Mouse (Mus musculus): ENCODE measurements around the gene Hint2. TPM values are rescaled to one million over a fixed set of nuclear protein-coding genes. Genes with fewer than 3 reads are reported as not detected.

Hint2 gene
- polyA plus RNA-seq, 1 experiment from 2014 or later, result 263 TPM

DNA sequence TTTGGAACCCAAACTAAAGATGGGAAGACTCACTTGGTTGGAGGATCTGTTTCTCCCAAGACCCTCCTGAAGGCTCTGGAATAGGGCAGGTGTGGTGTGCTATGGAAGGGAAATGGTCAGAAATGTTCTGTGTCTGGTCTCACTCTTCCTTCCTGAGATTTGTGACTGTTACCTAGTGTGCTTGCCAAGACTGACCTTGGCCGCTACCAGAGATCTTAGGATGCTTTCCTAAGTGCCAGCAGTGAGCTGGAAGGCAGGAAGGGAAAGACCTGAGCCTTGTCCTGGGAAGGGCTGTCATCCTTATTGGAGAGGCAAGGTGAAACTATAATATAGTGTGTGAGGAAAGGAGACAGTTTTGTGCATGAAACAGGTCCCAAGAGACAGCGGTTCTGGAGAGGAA, 22.5 kb downstream of the Hint2 start:
- no peak for DNase-seq (ENCODE audit: low spot score)
- Histone ChIP-seq H3K4me1 (replicated peaks; ENCODE audit: insufficient read depth, low read length) (peaks cover 13% of the 10 kb centered on the region; the same call in 1 of the 2 replicates), H3K27ac (no peak overlapping the region), H3K4me3 (replicated peaks; ENCODE audit: low read depth, low read length) (no peak overlapping the region), H3K9ac (ENCODE audit: low read depth, low read length) (no peak overlapping the region), H3K27me3 (ENCODE audit: insufficient read depth, low read length) (no peaks in the 10 kb centered on the region), H3K36me3 (ENCODE audit: insufficient read depth, low read length) (no peaks in the 10 kb centered on the region), H3K9me3 (replicated peaks; ENCODE audit: low read length) (no peaks in the 10 kb centered on the region), H3K4me2 (ENCODE audit: low read length) (no peak overlapping the region)
- no peak for ATAC-seq (replicated peaks; ENCODE audit: low FRiP score, low read depth)
- no peak for TF ChIP-seq CTCF (IDR thresholded peaks at IDR 0.05; ENCODE audit: low read depth)
- WGBS, result 94% methylated on average over 2 of the region's 2 CpGs

DNA sequence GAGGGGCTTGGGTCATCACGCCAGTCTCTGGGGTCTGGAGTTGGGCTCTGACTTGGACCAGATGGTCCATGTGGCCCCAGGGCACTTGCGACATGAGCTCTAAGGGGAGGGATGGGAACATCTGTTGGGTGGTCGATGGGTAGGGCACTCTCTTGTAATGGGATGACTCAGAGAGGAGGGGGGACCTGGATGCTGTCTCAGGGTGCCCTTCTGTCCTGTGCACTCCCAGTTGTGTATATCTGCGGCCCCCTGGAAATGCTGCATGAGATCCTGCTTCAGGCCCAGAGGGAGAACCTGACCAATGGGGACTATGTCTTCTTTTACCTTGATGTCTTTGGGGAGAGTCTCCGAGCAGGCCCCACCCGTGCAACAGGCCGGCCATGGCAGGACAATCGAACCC, 23.0 kb downstream of the Hint2 start:
- Histone ChIP-seq H3K27ac (no peak overlapping the region), H3K9me3 (replicated peaks; ENCODE audit: low read length) (no peaks in the 10 kb centered on the region), H3K27me3 (ENCODE audit: insufficient read depth, low read length) (no peaks in the 10 kb centered on the region), H3K4me1 (replicated peaks; ENCODE audit: insufficient read depth, low read length) (peaks cover 13% of the 10 kb centered on the region; the same call in 1 of the 2 replicates), H3K4me2 (ENCODE audit: low read length) (no peak overlapping the region), H3K4me3 (replicated peaks; ENCODE audit: low read depth, low read length) (no peak overlapping the region), H3K9ac (ENCODE audit: low read depth, low read length) (no peak overlapping the region), H3K36me3 (ENCODE audit: insufficient read depth, low read length) (no peaks in the 10 kb centered on the region)
- 83% methylated on average over 8 of the region's 8 CpGs for WGBS
- no peak for TF ChIP-seq CTCF (IDR thresholded peaks at IDR 0.05; ENCODE audit: low read depth)
- ATAC-seq (replicated peaks; ENCODE audit: low FRiP score, low read depth), result no peak
- no peak for DNase-seq (ENCODE audit: low spot score)

DNA sequence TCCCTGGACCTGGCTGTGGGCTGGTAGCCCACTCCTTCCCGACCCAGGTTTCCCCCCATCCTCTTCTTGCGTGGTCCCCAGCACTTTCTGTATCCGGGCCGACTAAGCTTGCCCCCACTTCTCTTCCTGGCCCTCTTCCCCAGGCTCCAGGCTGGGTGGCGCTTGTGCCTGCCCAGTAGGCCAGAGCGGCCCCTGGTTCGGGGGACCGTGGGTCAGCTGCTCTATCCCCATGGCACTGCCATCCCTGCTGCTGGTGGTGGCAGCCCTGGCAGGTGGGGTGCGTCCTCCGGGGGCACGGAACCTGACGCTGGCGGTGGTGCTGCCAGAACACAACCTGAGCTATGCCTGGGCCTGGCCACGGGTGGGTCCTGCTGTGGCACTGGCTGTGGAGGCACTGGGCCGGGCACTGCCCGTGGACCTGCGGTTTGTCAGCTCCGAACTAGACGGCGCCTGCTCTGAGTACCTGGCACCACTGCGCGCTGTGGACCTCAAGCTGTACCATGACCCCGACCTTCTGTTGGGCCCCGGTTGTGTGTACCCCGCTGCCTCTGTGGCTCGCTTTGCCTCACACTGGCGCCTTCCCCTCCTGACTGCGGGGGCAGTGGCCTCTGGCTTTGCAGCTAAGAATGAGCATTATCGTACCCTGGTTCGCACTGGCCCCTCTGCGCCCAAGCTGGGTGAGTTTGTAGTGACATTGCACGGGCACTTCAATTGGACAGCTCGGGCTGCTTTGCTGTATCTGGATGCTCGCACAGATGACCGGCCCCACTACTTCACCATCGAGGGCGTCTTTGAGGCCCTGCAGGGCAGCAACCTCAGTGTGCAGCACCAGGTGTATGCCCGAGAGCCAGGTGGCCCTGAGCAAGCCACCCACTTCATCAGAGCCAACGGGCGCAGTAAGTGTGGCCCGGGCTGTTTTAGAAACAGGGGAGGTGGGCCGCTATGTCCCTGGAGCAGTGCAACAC, 24.0 kb downstream of the Hint2 start:
- Histone ChIP-seq H3K27me3 (ENCODE audit: insufficient read depth, low read length) (no peaks in the 10 kb centered on the region), H3K4me1 (replicated peaks; ENCODE audit: insufficient read depth, low read length) (peaks cover 13% of the 10 kb centered on the region; the same call in 1 of the 2 replicates), H3K9ac (ENCODE audit: low read depth, low read length) (peak overlapping the region; percentile 80), H3K36me3 (ENCODE audit: insufficient read depth, low read length) (no peaks in the 10 kb centered on the region), H3K4me2 (ENCODE audit: low read length) (peak overlapping the region; percentile 91), H3K9me3 (replicated peaks; ENCODE audit: low read length) (no peaks in the 10 kb centered on the region), H3K4me3 (replicated peaks; ENCODE audit: low read depth, low read length) (peak overlapping the region; percentile 61), H3K27ac (0 out of 2 replicates have a peak overlapping the region, but pooled peaks have one; percentile 64)
- TF ChIP-seq CTCF (IDR thresholded peaks at IDR 0.05; ENCODE audit: low read depth), result no peak
- DNase-seq (ENCODE audit: low spot score) (no peak), ATAC-seq (replicated peaks; ENCODE audit: low FRiP score, low read depth) (peak; percentile 3; the same call in 1 of the 2 replicates)
- WGBS, result 46% methylated on average over 42 of the region's 42 CpGs

DNA sequence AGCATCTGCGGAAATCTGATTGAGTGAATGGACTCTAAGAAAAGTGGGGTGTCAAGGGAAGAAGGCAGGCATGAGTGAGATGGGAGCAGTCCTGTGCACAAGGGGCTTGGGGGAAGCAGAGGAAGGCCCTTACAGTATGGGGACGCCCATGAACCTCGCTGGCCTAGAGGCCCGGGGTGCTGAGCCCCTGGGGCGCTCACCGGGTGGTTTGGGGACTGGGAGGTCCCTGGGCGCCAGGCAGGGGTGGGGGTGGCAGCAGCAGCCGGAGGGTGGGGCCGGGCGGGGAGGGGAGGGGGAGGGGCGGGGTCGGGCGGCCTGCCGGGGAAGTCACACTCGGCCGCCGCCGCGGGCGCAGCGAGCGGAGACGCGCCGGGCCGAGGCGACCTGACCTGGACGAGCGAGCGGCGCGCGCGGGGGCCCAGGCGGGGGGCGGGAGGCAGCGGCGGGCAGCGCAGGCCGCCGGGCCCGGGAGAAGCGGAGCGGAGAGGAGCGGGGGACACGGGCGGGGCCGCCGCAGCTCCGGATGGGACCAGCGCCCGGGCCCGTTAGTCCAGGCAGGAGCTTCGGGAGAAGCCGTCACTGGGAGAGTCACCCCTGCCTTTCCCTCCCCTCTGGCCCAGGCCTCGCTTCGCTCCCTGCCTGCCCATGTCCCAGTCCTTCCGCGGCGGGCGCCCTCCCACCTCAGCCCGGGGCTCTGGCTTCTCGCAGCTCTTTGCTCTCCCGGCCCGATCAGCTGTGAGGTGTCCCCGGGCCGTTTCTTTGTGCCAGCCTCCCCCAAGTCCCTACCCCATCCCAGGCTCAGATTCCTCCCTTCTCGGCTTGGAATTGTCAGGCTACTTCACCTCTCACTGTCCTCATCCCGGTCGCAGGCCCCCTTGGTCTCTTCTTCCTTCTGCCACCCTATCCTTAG, 25.0 kb downstream of the Hint2 start, which contains the start of gene Npr2:
Gene Npr2 (plus strand): TSS at position 890 of the 910 bp plus-strand sequence.
- Histone ChIP-seq H3K4me2 (ENCODE audit: low read length) (peak within 1 kb of the TSS; percentile 91), H3K27ac (peak within 1 kb of the TSS; percentile 64; the same call in 1 of the 2 replicates), H3K4me3 (replicated peaks; ENCODE audit: low read depth, low read length) (peak within 1 kb of the TSS; percentile 61), H3K27me3 (ENCODE audit: insufficient read depth, low read length) (no peaks in the 10 kb centered on the region), H3K36me3 (ENCODE audit: insufficient read depth, low read length) (no peaks in the 10 kb centered on the region), H3K9ac (ENCODE audit: low read depth, low read length) (peak within 1 kb of the TSS; percentile 80), H3K9me3 (replicated peaks; ENCODE audit: low read length) (no peaks in the 10 kb centered on the region), H3K4me1 (replicated peaks; ENCODE audit: insufficient read depth, low read length) (peaks cover 13% of the 10 kb centered on the region; the same call in 1 of the 2 replicates)
- no peak for TF ChIP-seq CTCF (IDR thresholded peaks at IDR 0.05; ENCODE audit: low read depth)
- DNase-seq (ENCODE audit: low spot score), result peak; percentile 78
- 2% methylated on average over 52 of the region's 70 CpGs for WGBS
- ATAC-seq (replicated peaks; ENCODE audit: low FRiP score, low read depth), result peak; percentile 55

DNA sequence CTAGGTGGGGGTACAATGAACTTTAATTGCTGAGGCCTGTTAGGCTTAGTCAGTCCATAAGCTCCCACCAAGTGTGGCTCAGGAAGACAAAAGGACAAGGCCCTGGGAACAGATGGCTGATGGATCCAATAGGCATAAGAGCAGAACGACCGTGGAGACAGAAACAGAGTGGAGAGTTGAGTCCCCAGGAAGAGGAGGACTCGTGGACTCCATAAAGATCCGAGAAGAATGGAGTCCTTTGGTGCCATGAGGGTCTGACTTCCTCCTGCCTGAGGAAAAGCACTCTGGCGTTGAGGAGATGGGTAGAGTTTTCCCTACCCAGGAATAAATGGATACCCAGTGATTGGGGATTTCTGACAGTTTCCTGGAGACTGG, 25.6 kb downstream of the Hint2 start:
- WGBS, result 28% methylated on average over 5 of the region's 5 CpGs
- ATAC-seq (replicated peaks; ENCODE audit: low FRiP score, low read depth) (no peak), DNase-seq (ENCODE audit: low spot score) (peak; percentile 9)
- Histone ChIP-seq H3K36me3 (ENCODE audit: insufficient read depth, low read length) (no peaks in the 10 kb centered on the region), H3K4me2 (ENCODE audit: low read length) (peak overlapping the region; percentile 91), H3K9ac (ENCODE audit: low read depth, low read length) (no peak overlapping the region), H3K27me3 (ENCODE audit: insufficient read depth, low read length) (no peaks in the 10 kb centered on the region), H3K27ac (peak overlapping the region; percentile 64; the same call in 1 of the 2 replicates), H3K4me1 (replicated peaks; ENCODE audit: insufficient read depth, low read length) (peaks cover 13% of the 10 kb centered on the region; the same call in 1 of the 2 replicates), H3K4me3 (replicated peaks; ENCODE audit: low read depth, low read length) (no peak overlapping the region), H3K9me3 (replicated peaks; ENCODE audit: low read length) (peaks cover under 1% of the 10 kb centered on the region; the same call in 1 of the 2 replicates)
- TF ChIP-seq CTCF (IDR thresholded peaks at IDR 0.05; ENCODE audit: low read depth), result no peak
